Mouse (Mus musculus) myocyte (in vitro differentiated cells): ENCODE results near the gene Slc24a2.

ENCODE experiments used
- MYOD1 ChIP-seq, 3 experiments: IDR thresholded peaks; one replicate each; pipeline ENCODE4 v1.6.1; 2011; ENCODE audit warnings: control low read depth in 2 of 3, low read depth in 2 of 3, mild to moderate bottlenecking in 2 of 3, moderate library complexity in 1 of 3; ENCODE audit not compliant: insufficient read length in 2 of 3, control insufficient read depth in 1 of 3
- POLR2A ChIP-seq: IDR thresholded peaks from one replicate; pipeline ENCODE4 v1.6.1; 2011; ENCODE audit warnings: low read depth, mild to moderate bottlenecking, control low read depth, moderate library complexity; ENCODE audit not compliant: insufficient read length
- TCF12 ChIP-seq: IDR thresholded peaks from one replicate; pipeline ENCODE4 v1.6.1; 2011; ENCODE audit warnings: mild to moderate bottlenecking, control low read depth; ENCODE audit not compliant: poor library complexity, insufficient read depth, severe bottlenecking

DNA sequence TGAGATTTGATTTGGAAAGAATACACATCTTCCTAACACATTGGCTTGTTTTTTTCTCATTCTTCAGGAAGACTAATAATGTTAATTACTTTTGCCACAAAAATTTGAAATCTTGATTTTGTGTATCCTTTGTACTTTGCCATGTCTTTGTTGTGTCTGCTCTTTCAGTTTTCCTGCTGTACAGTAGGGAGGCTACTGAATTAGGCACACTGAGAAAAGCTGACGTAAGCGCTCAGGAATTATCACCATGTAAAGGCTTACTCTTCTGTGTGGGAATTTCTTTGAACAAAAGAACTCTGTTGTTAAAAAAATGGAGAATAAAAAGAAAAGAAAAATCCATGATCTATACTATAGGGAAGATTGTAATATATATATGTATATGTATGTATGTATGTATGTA is 165.7 kb downstream of the Slc24a2 start:
- no peak for TF ChIP-seq TCF12
- TF ChIP-seq POLR2A, result no peak
- no peak for TF ChIP-seq MYOD1 (IDR thresholded peaks at IDR 0.05; ENCODE audit: control insufficient read depth in 1 of 3, insufficient read length in 2 of 3, low read depth in 2 of 3)
